Mouse (Mus musculus) duodenum, adult 2 months (tissue): Measurements from ENCODE around the gene Dytn. TPM values are rescaled to one million over a fixed set of nuclear protein-coding genes. Genes with fewer than 3 reads are reported as not detected.

Experiments
- polyA plus RNA-seq: library from polyadenylated mRNA; depleted of rRNA; stranded (reverse); fragments of >200 nt; gene quantifications from 2 replicates; pipeline ENCODE4 v1.2.3, GENCODE M21; 2012; ENCODE audit warnings: low replicate concordance; rRNA removed

Gene Dytn
- not detected in 2 replicates for polyA plus RNA-seq

GRCm38 (mm10) chr1:63686827-63687226, at the start of gene Dytn:
Gene Dytn (minus strand): TSS chr1:63686927.

GRCm38 (mm10) chr1:63730240-63730771, 43.6 kb upstream of the Dytn start, which contains the start of the genes Mdh1b and Fastkd2:
Gene Mdh1b (minus strand): TSS chr1:63730318.
Gene Fastkd2 (plus strand): TSS chr1:63730614.

DNA sequence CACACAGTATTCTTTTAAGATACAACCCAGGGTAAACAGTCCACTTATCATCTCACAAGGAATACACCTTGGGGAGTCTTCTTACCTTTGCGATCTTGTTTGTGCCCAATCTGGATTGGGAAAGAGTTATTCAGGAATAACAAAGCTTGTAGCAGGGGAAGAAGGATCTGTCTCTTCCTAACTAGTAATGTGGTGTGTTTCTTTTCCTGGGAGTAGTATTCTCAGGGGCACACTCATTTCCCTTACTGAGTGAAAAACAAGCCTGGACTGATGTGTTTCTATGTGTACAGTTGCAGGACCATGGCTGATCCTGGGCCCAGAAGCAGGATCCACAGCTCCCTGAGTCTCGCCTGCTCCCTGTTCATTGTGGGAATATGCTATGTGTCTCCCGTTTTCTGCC, 71.1 kb downstream of the Dytn start, which contains the start of gene Gm39653:
Gm39653 (plus strand) TSS at position 301 of the 400 bp plus-strand sequence.

Other genes with a start within 250 kb of the Dytn start
- 0.51 and 0.66 TPM in 2 replicates for gene Adam23, start 241.0 kb downstream of the Dytn start, polyA plus RNA-seq
- not detected in 2 replicates for gene Gm39653, start 71.0 kb downstream of the Dytn start, polyA plus RNA-seq
- gene Mdh1b, start 43.4 kb upstream of the Dytn start, polyA plus RNA-seq = not detected in 2 replicates
- gene Fastkd2, start 43.7 kb upstream of the Dytn start, polyA plus RNA-seq = 0.64 and 0.69 TPM in 2 replicates
- not detected in 2 replicates for gene 4933402D24Rik, start 82.3 kb upstream of the Dytn start, polyA plus RNA-seq